Mouse (Mus musculus) neutrophil, adult 5-6 weeks (primary cell): ENCODE data around the gene Acvr1c. TPM values are rescaled to one million over a fixed set of nuclear protein-coding genes. Genes with fewer than 3 reads are reported as not detected.

ENCODE experiments used
- ATAC-seq: fragments of 151-379, 151-347 bp; 2 replicates; pipeline ENCODE4 v1.8.0; 2017; ENCODE audit warnings: mild to moderate bottlenecking, moderate TSS enrichment; ENCODE audit not compliant: insufficient number of reproducible peaks, poor library complexity, low FRiP score, severe bottlenecking; ENCODE audit errors: extremely low read depth
- total RNA-seq: library from RNA; stranded (forward); fragments of 200-1000 nt; gene quantifications from 2 replicates; pipeline ENCODE4 v1.2.3, GENCODE M21; 2017

The Acvr1c gene
- not detected in 2 replicates for total RNA-seq

DNA sequence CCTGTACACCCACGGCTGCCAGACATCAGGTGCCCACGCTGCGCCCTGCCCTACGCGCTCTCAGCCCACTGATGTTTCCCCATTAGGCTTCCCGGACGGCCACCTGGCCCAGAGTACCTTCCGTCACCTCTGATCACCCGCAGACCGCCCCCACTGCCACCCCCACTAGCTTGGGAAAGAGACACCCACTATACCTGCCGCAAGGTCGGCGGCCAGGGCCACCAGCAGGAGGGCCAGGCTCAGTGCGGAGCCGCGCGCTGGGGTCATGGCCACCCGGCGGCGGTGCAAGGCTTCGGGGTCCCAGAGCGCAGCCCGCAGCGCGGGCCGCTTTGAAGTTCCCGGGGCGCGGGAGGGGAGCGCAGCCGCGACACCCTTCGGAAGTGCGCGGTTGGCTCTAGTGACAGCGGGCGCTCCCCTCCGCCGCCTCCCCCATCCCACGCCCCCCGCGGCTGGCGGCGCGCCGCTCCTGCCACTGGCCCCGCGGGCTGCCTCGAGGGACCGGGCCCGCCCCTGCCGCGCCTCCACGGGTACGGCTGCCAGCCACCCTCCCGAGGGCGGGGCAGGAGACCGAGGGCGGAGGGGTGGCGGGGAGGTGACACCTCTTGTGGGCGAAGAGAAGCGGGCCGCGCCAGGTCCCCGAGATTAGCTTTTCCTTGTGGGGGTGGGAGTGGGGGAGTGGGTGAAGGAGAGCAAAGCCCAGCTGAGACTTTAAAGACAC, at the start of gene Acvr1c:
Gene Acvr1c (minus strand): TSS at position 482 of the 718 bp plus-strand sequence.
- no peak for ATAC-seq

DNA sequence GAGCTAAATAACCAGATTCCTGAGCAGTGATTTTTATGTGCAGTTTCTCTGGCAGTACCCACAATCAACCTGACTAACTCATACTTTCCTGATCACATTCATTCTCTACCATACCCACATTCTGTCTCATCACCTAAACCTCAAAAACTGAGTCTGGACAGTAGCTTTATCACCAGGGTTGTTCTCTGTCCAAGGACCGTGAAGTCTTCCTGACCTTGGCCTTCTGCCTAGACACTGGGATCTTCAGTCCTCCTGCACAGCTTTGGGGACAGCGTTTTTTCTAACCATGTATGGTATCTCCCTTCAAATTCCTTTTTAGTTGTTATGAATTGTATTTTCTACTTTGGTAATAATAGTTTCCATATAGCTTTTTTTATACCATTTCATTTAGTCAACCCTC, 45.8 kb upstream of the Acvr1c start:
- no peak for ATAC-seq

GRCm38 (mm10) chr2:58388601-58389000, 30.9 kb upstream of the Acvr1c start:
- no peak for ATAC-seq

- no peak for ATAC-seq
Observed at GRCm38 (mm10) chr2:58380020-58380419, 22.3 kb upstream of the Acvr1c start.

- ATAC-seq, result no peak
Observed at GRCm38 (mm10) chr2:58379475-58379874, 21.8 kb upstream of the Acvr1c start.

DNA sequence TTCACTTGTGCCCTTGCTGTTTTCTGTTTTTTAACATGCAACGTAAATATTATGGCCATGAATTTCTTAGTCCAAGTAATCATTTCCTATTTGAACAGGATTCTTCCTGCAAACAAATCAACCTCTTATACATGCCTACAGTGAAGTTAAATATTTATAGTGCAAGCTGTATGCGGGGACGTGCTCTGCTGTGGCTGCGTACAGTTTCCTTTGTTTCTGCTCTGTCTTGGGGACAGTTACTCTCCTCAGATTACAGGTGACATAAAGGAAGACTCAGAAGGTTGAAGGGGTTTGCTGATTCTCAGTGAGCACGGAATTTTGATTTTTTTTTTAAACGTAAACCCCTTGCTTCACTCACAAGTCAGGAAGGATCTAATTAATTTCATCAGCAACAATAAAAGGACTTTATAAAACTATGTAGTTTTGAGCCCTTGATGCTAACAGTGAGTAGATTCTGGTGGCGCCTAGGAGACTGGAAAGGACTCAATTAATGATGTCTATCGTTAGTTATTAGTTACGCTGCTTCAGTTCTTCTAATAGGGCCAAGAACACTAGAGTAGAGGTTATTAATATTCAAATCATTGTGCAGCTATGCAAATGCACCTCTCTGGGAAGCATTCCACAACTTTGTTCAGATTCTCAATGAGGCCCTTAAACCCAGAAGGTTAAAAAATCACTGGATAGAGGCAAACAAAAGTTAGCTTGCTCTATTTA, 19.9 kb upstream of the Acvr1c start:
- ATAC-seq, result no peak

DNA sequence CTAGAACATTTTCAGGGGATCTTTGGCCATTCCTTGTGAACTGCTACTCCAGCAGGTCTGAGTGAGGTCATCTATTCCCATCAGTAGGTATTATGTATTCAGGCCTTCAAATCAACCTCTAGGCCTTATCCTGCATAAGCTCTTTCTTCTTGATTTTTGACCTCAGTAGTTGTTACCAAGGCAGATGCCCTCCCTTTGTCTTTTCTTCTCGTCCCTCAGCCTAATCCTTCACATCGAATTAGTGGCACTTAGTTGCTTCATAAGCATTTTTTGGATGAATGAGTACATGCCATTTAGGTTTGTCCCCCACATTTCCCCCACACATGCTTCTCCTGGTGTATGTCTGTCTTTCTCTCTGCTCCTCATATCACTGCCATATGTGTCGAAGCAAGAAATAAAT, 8.5 kb upstream of the Acvr1c start:
- ATAC-seq, result no peak

GRCm38 (mm10) chr2:58361361-58362046, 3.8 kb upstream of the Acvr1c start:
- ATAC-seq, result no peak

GRCm38 (mm10) chr2:58358132-58358460, 401 bp upstream of the Acvr1c start:
- ATAC-seq, result no peak

GRCm38 (mm10) chr2:58357068-58357413, 654 bp downstream of the Acvr1c start:
- no peak for ATAC-seq

GRCm38 (mm10) chr2:58354389-58354788, 3.3 kb downstream of the Acvr1c start:
- ATAC-seq, result no peak

DNA sequence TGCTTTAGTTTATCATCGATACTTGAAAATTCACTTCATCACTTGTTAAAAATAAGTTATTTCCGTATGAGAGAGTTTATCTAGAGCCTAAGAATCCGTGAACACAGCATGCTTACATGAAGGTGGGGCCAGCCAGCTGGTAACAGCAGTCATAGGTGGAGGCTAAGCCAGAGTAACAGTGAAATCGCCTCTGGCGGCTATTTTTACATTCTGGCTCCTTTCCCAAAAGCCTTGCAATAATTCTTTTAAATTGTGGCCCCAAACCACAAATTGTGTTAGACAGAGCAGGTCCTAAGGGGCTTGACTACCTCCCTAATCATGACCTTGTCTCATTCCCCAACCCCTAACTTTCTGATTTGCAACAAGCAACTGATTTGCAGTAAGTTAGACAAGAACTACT, 4.8 kb downstream of the Acvr1c start:
- no peak for ATAC-seq

DNA sequence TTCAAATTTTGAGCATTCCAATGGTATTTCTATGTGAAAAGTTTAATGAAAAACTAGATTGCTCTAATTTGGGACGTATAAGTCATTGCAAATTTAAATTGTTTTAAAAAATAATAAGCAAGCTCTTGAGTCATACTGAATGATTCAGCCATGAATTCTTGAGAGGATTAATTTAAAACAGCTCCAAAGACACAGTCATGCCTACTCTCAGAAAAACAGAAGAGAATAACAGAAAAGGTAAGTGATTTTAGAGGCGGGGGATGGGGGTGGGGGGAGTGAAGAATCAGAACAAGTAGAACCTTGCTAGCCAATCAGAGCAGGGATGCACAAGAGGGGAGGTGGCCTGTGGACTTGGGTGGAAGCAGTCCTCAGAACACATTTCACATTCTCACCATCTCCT, 7.0 kb downstream of the Acvr1c start:
- no peak for ATAC-seq

DNA sequence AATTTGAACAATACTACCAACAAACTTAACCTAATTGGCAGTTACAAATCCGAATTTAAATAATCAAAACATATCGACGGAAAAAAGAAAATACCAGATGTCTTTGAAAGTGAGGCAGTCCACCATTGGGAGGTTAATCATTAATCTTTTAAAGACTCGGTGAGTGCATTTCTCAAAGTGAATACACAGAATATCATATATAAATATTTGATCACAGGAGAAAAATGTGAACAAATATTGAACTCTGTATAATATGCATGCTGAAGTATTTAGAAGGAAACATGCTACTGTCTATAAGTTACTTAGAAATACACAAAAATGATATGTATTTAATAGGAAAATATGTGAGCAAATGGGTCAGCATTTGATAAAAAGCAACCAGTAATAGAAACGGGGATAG, 21.0 kb downstream of the Acvr1c start:
- no peak for ATAC-seq

GRCm38 (mm10) chr2:58329589-58329988, 28.1 kb downstream of the Acvr1c start:
- ATAC-seq, result no peak

DNA sequence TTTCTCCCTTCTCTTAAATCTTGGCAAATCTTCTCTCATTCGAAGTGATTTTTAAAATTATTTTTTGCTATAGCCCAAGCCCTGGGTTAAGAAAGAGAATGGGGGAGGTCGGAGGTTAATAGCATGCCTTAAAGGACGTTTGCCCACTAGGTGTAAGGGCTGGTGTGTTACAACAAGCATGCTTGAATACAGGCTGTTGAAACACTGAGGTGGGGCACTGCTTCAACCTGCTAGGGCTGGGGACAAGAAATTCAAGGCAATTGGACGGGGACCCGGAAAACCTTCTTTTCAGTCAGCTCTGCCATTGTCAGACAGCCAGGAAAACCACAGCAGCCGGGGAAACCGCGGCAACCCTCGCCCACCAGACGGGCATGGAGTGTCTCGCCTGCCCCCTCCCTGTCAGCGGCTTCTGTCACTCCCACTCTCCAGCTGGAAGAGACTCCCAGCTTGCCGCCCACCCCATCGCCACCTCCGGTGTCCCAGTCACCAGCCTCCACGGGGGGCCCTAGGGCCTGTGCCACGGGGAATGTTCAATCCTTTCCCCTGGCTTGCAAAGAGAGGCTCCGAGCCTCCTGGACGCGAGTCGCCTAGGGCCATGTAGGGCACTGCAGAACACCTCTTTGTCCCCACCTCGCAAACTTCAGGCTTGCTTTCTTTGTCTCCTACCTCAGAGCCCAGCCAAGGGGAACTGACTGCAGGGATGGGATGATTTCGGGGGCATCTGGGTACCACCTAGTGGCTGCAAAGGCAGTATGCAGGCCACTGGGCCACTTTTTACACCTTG, 33.4 kb downstream of the Acvr1c start:
- peak; percentile 76; the same call in 1 of the 2 replicates for ATAC-seq

DNA sequence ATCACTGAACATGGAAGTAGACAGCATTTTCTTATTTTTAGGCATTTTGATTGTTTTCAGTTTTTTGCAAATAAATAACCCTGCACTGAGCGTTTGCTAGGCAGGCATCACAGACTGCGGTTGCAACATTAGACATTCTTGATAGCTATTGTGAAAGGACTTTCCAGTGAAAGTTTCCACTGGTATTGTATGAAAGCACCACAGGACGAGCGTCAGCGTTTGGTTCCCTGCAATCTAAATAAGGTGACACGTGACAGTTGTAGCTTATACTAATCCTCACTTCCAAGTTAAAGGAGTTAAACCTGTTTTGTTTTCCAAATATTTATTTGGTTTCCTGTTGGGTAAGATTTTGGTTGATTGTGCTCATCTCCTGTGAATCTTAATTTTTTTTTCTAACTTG, 34.4 kb downstream of the Acvr1c start:
- ATAC-seq, result no peak

DNA sequence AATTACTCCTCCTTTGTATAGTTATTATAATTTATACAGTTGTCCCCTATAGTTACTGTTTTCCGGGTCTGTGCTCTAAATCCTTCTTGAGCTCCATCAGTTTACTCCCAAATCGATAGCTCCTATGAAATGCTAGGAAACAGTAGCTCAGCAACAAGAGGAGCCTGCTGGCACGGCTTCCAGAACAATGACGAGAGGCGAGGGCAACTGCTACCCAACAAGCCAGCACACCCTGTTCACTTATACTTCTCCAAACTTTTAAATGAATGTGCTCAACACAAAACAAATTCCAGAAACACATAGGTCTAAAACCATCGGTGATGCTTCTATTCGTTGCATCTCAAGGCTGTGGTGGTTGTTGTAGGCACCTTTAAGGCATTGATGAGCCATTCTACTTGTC, 41.5 kb downstream of the Acvr1c start:
- no peak for ATAC-seq

- ATAC-seq, result no peak
Observed at GRCm38 (mm10) chr2:58309695-58310094, 48.0 kb downstream of the Acvr1c start.
